Mouse (Mus musculus): ENCODE measurements at regions not wholly inside any gene's neighbourhood (a gene's known extent, or its start where the extent isn't known, plus 50 kb on each side); places are given as distances from the start of the nearest gene placed in this dataset.

DNA sequence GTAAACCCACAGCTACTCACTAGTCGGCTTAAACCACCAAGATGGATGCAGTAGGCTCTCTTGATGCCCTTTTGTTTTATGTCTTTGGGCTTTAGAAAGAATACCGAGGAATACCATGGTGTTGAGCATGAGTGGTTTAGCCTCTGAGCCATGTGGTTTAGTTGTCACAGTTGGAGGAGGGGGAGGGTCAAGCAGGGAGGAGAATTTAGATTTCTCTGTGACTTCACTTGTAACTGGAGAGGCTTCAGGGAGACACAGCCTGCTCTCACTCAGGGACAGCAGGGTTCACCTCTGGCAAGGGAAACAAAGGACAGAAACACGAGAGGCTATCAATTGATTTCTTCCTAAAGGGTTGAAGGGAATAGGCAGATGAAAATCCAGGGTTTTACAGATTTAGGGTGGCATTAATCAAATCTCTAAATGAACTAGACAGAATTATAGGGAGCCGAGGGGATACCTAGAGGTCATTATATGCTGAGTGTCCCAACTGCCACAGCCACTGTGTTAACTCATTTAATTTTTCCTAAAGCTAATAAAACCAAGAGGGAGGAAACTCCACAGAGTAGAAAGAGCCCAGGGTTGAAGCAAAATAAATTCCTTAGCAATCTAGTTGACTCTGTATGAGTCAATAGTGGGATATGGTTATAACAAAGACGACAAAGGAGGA, 2113.7 kb upstream of the 5930422O12Rik start:
- no peaks in the 10 kb centered on the region for H3K4me1 ChIP-seq (ENCODE audit: insufficient read depth)

DNA sequence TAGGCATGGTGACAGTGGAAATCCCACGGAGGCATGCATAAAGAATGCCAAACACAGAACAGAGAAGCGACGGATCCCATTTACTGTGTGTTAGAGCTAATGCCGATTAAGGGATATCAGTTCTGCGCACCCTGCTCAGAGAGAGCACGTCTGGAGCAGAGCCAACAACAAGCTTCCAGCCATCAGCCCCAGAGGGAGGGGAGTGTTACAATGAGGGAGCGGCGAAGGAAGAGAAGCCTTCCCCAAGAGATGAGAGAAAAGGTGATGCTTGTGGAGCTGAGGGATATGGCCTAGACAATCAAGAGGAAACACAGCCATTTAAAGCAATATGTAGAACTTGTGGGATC, 2113.2 kb upstream of the 5930422O12Rik start:
- H3K4me3 ChIP-seq (ENCODE audit: low read depth, low read length), result no peak overlapping the region
- no peaks in the 10 kb centered on the region for H3K27me3 ChIP-seq (ENCODE audit: insufficient read depth, low read length)
- no peak overlapping the region for H3K4me2 ChIP-seq (ENCODE audit: low read depth, low read length)
- H3K27ac ChIP-seq (ENCODE audit: low read depth), result no peak overlapping the region
- no peaks in the 10 kb centered on the region for H3K4me1 ChIP-seq (ENCODE audit: insufficient read depth)
- H3K9me3 ChIP-seq (ENCODE audit: low read length), result no peaks in the 10 kb centered on the region
- ATAC-seq (no peak), DNase-seq (no peak)
- no peak for TF ChIP-seq CTCF (IDR thresholded peaks at IDR 0.05; ENCODE audit: low read depth)
- 68% methylated on average over 8 of the region's 8 CpGs for WGBS (ENCODE audit: insufficient replicate concordance)
- H3K9ac ChIP-seq (replicated peaks), result no peak overlapping the region
- no peaks in the 10 kb centered on the region for H3K36me3 ChIP-seq (replicated peaks; ENCODE audit: insufficient read depth, low read length)

More for the DNA sequence above, 2113.7 kb upstream of the 5930422O12Rik start:
- 51% methylated on average over 5 of the region's 5 CpGs for WGBS (ENCODE audit: insufficient replicate concordance)
- Histone ChIP-seq H3K27me3 (ENCODE audit: insufficient read depth, low read length) (no peaks in the 10 kb centered on the region), H3K4me2 (ENCODE audit: low read depth, low read length) (no peak overlapping the region), H3K4me3 (ENCODE audit: low read depth, low read length) (no peak overlapping the region), H3K27ac (ENCODE audit: low read depth) (no peak overlapping the region), H3K9ac (replicated peaks) (no peak overlapping the region), H3K36me3 (replicated peaks; ENCODE audit: insufficient read depth, low read length) (no peaks in the 10 kb centered on the region), H3K9me3 (ENCODE audit: low read length) (no peaks in the 10 kb centered on the region)
- ATAC-seq, result no peak
- no peak for TF ChIP-seq EP300 (IDR thresholded peaks at IDR 0.05; ENCODE audit: low read depth)
- TF ChIP-seq CTCF (IDR thresholded peaks at IDR 0.05; ENCODE audit: low read depth), result no peak
- no peak for DNase-seq

DNA sequence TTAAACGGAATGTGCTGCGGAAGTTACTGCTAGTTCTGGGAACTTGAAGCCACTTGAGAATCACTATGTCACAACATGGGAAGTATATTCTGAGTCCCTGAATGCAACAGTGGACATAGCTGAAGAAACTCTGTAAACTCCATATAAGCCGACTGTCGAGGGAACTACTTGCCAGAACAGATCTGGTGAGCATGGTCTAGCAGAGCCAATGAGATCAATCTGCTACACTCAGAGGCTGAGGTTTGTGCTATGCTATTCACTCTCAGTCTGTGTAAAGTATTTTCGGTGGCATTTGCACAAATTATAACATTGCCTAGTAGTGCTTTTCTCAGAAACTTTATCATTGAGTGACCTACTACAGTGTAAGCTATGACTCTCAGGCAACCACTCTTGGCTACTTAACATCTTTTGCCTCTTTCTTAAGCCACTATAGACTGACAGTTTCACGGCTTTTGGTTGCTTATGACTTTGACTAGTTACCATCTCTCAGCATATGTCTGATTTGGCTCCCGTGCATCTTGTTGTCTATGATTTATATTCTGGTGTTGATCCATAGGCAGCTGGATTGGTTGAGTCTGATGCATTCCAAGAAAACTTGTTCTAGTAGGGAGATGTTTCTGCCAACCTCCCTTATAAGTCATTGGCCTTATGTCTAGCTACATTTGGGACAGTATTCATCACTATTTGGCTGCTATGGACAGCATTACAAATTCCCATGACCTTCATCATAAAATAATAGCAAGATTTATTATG, 2094.8 kb upstream of the 5930422O12Rik start:
- Histone ChIP-seq H3K27ac (ENCODE audit: low read depth) (no peak overlapping the region), H3K27me3 (ENCODE audit: insufficient read depth, low read length) (no peaks in the 10 kb centered on the region), H3K36me3 (replicated peaks; ENCODE audit: insufficient read depth, low read length) (no peaks in the 10 kb centered on the region), H3K4me3 (ENCODE audit: low read depth, low read length) (no peak overlapping the region), H3K9me3 (ENCODE audit: low read length) (no peaks in the 10 kb centered on the region), H3K4me2 (ENCODE audit: low read depth, low read length) (no peak overlapping the region), H3K9ac (replicated peaks) (no peak overlapping the region), H3K4me1 (ENCODE audit: insufficient read depth) (no peaks in the 10 kb centered on the region)
- WGBS (ENCODE audit: insufficient replicate concordance), result 78% methylated on average over 7 of the region's 7 CpGs
- no peak for DNase-seq
- TF ChIP-seq EP300 (IDR thresholded peaks at IDR 0.05; ENCODE audit: low read depth), result no peak
- no peak for TF ChIP-seq CTCF (IDR thresholded peaks at IDR 0.05; ENCODE audit: low read depth)
- no peak for ATAC-seq

DNA sequence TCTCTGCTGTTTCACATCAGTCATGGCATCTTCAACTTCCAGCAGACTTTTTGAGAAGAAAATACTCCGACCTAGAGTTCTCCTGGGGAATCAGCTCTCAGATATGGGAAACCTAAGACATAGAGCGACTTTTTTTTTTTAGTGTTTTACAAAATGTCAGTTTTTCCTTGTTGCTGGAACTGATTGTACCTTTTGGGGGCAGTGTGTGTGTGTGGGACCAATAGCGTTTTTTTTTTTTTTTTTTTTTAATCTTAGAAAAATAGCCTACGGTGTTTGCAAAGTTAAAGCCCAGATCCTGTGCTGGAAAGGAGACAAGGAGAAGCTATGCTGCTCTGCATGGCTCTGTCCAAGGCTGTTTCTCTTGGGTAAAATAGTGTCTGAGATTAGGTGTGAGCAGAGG, 2080.0 kb upstream of the 5930422O12Rik start:
- TF ChIP-seq EP300 (IDR thresholded peaks at IDR 0.05; ENCODE audit: low read depth), result no peak
- TF ChIP-seq CTCF (IDR thresholded peaks at IDR 0.05; ENCODE audit: low read depth), result no peak

DNA sequence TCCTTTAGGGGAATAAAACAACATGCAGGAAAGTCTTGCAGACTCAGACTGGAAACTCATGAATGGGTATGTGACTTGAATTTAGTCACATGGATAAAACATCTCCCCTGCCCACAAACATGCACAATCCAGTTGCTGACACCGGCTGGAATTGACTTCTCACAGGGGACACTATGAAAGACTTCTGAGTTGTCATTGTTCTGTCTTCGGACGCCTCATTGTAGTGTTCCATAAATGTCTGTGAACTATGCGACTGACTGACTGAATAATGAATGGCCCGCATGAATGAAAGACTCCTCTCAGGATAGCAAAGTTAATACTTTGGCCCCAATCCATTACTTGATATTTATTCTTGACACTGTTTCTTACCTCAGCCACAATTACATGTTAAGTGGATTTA, 2058.9 kb upstream of the 5930422O12Rik start:
- Histone ChIP-seq H3K4me1 (ENCODE audit: insufficient read depth) (no peaks in the 10 kb centered on the region), H3K27ac (ENCODE audit: low read depth) (no peak overlapping the region), H3K4me2 (ENCODE audit: low read depth, low read length) (no peak overlapping the region), H3K36me3 (replicated peaks; ENCODE audit: insufficient read depth, low read length) (no peaks in the 10 kb centered on the region), H3K9me3 (ENCODE audit: low read length) (no peaks in the 10 kb centered on the region), H3K9ac (replicated peaks) (no peak overlapping the region), H3K4me3 (ENCODE audit: low read depth, low read length) (no peak overlapping the region), H3K27me3 (ENCODE audit: insufficient read depth, low read length) (no peaks in the 10 kb centered on the region)
- no peak for DNase-seq
- no peak for ATAC-seq
- 80% methylated on average over 5 of the region's 5 CpGs for WGBS (ENCODE audit: insufficient replicate concordance)
- TF ChIP-seq CTCF (IDR thresholded peaks at IDR 0.05; ENCODE audit: low read depth), result no peak
- TF ChIP-seq EP300 (IDR thresholded peaks at IDR 0.05; ENCODE audit: low read depth), result no peak

More for the DNA sequence above, 2080.0 kb upstream of the 5930422O12Rik start:
- H3K27me3 ChIP-seq (ENCODE audit: insufficient read depth, low read length), result no peaks in the 10 kb centered on the region
- DNase-seq (no peak), ATAC-seq (no peak)
- H3K27ac ChIP-seq (ENCODE audit: low read depth), result no peak overlapping the region
- no peaks in the 10 kb centered on the region for H3K4me1 ChIP-seq (ENCODE audit: insufficient read depth)
- H3K36me3 ChIP-seq (replicated peaks; ENCODE audit: insufficient read depth, low read length), result no peaks in the 10 kb centered on the region
- 63% methylated on average over 4 of the region's 4 CpGs for WGBS (ENCODE audit: insufficient replicate concordance)
- H3K9me3 ChIP-seq (ENCODE audit: low read length), result no peaks in the 10 kb centered on the region
- no peak overlapping the region for H3K4me2 ChIP-seq (ENCODE audit: low read depth, low read length)
- H3K4me3 ChIP-seq (ENCODE audit: low read depth, low read length), result no peak overlapping the region
- no peak overlapping the region for H3K9ac ChIP-seq (replicated peaks)

DNA sequence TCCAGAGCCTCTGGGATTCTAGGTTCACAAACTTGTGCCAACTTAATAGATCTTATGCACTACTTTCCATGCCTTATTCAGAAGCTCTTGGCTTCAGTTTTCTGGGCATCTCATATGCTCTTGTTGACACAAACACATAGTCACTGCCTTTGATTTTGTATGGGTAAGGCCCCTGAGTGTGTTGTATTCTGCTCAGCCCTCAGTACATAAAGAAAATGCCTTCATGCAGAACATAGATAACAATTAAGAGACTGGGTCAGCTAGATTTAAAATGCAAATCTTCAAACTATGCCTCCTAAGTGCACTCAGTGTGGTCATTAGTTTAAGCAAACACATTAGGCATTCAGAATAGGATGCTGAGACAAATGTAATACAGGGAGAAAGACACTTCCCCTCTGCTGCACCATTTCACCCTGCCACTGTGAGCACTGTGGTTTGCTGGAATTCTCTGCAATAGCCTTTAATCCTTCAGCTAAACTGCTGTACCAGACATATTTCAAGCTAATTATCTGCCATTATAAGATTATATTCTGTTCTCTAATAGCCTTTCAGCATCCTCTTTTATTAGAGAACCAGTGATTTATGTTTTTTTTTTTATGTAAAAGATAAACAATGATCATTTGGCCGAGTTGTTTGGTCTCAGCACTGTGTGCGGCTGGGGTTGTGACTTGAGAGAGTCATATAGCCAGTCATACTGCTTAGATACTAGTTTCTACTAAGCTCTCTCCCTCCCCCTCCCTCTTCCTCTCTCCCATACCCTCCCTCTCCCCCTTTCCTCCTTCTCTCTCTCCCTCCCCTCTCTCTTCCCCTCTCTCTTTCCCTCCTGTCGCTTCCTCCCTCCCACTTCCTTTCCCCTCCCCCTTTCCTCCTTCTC, 2058.1 kb upstream of the 5930422O12Rik start:
- H3K36me3 ChIP-seq (replicated peaks; ENCODE audit: insufficient read depth, low read length), result no peaks in the 10 kb centered on the region
- H3K4me3 ChIP-seq (ENCODE audit: low read depth, low read length), result no peak overlapping the region
- 51% methylated on average over 3 of the region's 3 CpGs for WGBS (ENCODE audit: insufficient replicate concordance)
- no peak overlapping the region for H3K9ac ChIP-seq (replicated peaks)
- DNase-seq (no peak), ATAC-seq (no peak)
- H3K4me1 ChIP-seq (ENCODE audit: insufficient read depth), result no peaks in the 10 kb centered on the region
- H3K4me2 ChIP-seq (ENCODE audit: low read depth, low read length), result no peak overlapping the region
- H3K27ac ChIP-seq (ENCODE audit: low read depth), result no peak overlapping the region
- no peaks in the 10 kb centered on the region for H3K9me3 ChIP-seq (ENCODE audit: low read length)
- H3K27me3 ChIP-seq (ENCODE audit: insufficient read depth, low read length), result no peaks in the 10 kb centered on the region
- no peak for TF ChIP-seq EP300 (IDR thresholded peaks at IDR 0.05; ENCODE audit: low read depth)
- no peak for TF ChIP-seq CTCF (IDR thresholded peaks at IDR 0.05; ENCODE audit: low read depth)

Measured in liver, postnatal 0 days (tissue).